Mouse (Mus musculus) CD4-positive, CD25-positive, alpha-beta regulatory T cell, adult 2 months (primary cell): ENCODE results near the gene Recql5.
"Not testable (repeated sequence)": the region's sequence is repeated elsewhere in the genome, so short reads cannot be mapped to it uniquely, and the experiment has no call there.

Experiments
- DNase-seq: peaks from one replicate; pipeline ENCODE4 v3.0.0-alpha.2; 2012; ENCODE audit warnings: low read depth, low spot score

Recql5 gene

DNA sequence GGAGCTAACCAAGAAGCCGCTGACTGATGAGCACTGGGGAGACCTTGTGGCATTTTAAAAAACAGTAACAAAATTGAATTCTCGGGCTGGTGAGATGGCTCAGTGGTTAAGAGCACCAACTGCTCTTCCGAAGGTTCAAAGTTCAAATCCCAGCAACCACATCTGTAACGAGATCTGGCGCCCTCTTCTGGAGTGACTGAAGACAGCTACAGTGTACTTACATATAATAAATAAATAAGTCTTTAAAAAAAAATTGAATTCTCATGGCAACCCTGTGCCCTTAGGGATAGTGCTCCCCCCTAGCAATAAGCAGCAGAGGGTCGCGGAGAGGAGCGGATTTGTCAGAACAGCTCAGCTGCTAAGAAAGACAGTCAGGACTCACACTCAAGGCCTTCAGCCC lies 69.4 kb downstream of the Recql5 start:
- DNase-seq, result no peak

DNA sequence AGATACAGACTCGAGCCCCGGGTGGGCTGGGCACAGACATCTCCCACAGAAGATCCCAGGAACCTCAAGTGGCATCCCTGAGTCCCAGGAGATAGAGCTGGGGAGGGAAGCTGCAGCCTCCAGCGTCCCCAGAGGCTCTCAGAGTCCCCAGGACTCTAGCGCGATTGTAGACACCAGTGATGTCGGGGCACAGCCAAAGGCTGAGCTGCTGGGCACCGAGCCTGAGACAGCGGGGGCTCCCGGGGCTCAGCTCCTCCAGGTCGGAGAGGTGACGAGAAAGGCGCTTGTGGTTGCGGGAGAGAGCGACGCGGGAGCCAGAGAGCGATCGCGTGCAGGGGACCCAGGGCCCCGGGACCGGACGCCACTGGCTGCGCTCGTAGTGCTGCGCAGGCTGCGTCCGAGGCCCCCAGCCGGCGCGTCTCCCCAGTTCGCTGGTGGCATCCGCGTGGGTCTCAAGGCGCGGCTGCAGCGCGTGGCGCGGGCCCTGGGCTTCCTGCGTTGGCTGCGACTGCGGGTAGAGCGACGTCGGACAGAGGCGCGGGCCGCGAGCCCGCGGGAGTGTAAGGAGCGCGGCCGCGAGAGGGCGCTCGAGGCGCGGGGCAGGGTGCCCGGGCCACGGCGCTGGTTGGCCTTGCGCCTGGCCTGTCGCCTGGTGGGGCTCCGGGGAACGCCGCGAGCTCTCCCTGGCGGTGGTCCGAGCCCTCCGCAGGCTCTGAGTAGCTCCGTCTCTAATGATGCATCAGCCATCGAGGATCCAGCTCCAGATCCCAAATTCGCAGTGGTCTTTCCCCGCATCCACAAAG lies 73.9 kb downstream of the Recql5 start:
- peak; percentile 92 for DNase-seq

DNA sequence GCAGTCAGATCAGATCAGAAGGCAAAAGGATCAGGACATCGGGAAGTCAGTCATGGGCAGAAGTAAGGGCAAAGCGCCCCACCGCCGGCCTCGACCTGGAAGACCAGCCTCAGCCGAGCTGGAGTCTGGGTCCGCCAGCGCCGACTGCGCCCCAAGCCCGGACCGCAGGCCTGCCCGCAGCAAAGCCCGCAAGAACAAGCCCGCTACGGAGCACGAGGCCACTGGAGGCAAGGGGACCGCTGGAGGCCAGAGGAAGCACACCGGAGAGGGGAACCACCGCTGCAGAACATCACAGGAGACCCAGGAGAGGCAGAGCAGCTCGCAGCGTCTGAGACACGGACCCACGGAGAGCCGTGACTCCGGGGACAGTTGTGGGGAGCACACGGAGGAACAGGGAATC lies 74.9 kb downstream of the Recql5 start, which contains the start of gene Myo15b:
Gene Myo15b, plus strand, starts transcription at position 53 of the 400 bp plus-strand sequence.
- peak; percentile 24 for DNase-seq

DNA sequence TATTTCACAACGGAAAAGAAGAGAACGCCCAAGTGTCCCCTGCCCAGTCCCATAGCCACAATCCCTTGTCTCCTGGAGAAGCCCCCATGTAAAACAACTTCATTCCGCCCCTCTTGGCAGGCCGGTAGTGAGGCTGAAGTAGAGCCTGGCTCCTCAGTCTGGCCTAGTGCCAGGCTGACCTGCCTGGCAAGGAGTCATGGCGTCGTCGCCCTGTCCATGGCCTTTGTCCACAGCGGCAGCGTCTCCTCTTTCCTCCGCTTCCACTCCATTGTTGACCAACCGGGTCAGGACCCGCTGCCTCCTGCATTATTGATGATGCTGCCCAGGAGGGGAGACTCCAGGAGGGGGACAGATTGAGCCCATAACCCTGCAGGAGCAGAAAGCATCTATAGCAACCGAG lies 75.3 kb downstream of the Recql5 start:
- no peak for DNase-seq

DNA sequence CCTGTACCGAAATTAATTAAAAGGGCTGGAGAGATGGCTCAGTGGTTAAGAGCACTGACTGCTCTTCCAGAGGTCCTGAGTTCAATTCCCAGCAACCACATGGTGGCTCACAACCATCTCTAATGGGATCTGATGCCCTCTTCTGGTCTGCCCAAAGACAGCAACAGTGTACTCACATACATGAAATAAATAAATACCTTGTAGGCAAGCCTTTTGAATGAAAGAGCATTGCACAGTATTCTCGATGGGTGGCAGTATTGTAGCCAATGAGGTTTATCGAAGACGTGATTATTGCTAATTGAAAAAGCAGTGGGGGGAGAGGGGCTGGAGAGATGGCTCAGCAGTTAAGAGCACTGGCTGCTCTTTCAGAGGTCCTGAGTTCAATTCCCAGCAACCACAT lies 76.1 kb downstream of the Recql5 start:
- DNase-seq, result not testable (repeated sequence)

DNA sequence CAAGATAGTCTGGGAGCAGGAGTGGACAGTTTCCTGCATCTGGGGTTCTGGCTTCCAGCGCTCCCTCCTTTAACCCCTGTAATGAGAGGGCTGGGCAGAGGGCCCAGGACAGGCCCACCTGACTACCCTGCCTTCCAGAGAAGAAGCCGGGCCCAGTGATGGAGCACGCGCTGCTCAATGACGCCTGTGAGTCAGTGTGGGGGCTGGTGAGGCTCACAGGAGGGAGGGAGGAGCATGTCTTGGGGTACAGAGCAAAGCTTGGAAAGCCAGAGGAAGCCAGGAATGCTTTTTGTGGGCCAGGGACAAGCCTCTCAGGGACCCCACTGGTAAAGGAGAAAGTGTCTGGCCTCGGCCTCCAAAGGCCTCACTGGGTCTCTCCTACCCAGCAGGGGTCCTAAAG lies 78.6 kb downstream of the Recql5 start:
- no peak for DNase-seq

DNA sequence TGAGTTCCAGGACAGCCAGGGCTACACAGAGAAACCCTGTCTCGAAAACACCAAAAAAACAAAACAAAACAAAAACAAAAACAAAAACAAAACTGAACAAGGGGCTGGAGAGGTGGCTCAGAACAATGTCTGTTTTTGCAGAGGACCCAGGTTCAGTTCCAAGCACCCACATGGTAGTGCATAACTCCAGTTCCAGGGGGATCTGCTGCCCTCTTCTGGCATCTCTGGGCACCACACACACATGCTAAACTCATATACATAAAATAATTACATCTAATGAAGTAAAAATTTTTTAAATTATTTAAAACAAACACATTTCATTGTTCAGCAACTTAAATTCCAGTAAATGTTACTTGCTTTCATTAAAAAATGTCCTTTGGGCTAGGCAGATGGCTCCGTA lies 87.5 kb downstream of the Recql5 start:
- DNase-seq, result no peak

DNA sequence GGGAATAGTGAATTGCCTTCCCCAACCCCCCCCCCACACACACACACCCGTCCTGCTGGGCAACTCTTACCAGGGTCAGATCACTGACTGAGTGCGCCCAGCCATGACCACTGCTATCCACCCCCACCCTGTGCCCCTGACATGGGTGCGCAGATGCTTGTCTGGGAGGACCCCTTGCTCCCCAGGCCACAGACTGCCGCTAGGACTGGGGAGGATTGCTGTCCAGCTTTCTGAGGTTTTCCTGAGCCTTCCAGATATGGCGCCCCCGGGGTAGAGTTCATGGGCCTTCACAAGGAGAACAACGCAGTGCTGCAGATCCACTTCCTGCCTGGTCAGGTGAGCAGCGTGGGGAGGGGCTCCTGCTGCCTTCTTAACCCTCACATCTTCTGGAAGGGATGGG lies 89.0 kb downstream of the Recql5 start:
- DNase-seq, result no peak

DNA sequence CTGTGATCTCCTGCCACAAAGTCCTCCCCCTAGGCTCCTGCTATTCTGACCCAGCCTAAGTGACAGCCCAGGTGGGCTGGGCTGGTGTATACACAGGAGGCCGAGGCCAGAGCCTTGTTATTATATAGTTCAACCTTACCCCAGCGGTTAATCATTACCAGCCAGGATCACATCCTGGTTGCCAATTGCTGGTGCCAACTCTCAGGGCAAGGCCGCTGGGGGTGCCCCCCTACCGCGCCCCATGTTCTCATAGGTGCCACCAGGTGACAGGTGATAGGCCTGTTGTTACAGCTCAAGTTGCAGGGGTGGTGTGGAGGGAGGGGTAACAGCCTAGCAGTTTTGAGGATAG lies 89.4 kb downstream of the Recql5 start:
- DNase-seq, result no peak

DNA sequence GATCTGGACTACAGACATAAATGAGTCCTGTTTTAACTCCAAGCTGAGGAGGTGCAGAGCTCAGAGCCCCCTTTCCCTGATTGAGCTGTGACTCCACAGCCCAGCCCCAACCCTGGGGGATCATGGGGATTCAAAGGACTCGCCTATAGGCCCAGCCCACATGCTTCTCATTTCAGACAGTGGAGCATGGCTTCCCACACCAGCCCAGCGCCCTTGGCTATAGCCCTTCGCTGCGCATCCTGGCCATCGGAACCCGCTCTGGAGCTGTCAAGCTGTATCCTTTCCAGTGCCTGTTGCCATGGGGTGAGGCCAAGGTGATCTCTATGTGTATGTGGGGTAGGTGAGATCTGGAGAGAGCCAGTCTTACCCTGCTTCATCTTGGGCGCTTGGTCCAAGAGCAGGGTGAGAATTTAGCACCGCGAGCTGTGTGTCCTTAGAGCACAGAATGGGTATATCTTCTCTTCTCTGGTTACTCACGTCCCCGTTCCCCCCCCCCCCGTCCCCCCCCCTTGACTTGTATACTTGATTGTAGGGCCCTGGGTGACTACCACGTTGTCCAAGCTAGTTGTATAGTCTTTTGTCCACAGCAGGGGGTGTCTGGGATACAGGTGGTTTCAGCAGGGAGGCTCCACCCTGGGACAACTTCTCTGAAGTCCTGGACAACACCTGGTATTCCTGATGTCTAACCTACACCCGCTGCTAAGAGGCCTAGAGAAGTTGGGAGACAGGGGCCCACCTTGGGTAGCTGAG lies 90.0 kb downstream of the Recql5 start:
- no peak for DNase-seq
